Mouse (Mus musculus) limb, embryonic 10.5 days (tissue): ENCODE measurements around the gene Myl9. TPM values are rescaled to one million over a fixed set of nuclear protein-coding genes. Genes with fewer than 3 reads are reported as not detected.

Experiments
- polyA plus RNA-seq: library from polyadenylated mRNA; unstranded; fragments of >200 nt; fragmentation: Nextera tagmentation; extraction: Ambion mirVana; gene quantifications from 2 replicates; pipeline ENCODE4 v1.2.1, GENCODE M21; 2016

The Myl9 gene
- polyA plus RNA-seq, 1 experiment from 2014 or later: 62.7 TPM

Other genes starting within 250 kb of the Myl9 start
- 50.0 and 53.6 TPM in 2 replicates for gene Aar2, start 227.8 kb upstream of the Myl9 start, polyA plus RNA-seq
- 116 and 124 TPM in 2 replicates for gene Dlgap4, start 161.7 kb upstream of the Myl9 start, polyA plus RNA-seq
- gene Tgif2, start 64.6 kb downstream of the Myl9 start, polyA plus RNA-seq: 104 and 109 TPM in 2 replicates
- gene 4930518I15Rik, start 82.5 kb downstream of the Myl9 start, polyA plus RNA-seq: 9.4 and 10.7 TPM in 2 replicates
- 182 and 204 TPM in 2 replicates for gene Rab5if, start 87.7 kb downstream of the Myl9 start, polyA plus RNA-seq
- gene Sla2, start 111.8 kb downstream of the Myl9 start, polyA plus RNA-seq: 0.45 and 0.58 TPM in 2 replicates
- gene Ndrg3, start 216.6 kb downstream of the Myl9 start, polyA plus RNA-seq: 37.5 and 40.4 TPM in 2 replicates
- gene Dsn1, start 231.7 kb downstream of the Myl9 start, polyA plus RNA-seq: 51.3 and 61.5 TPM in 2 replicates